Mouse (Mus musculus) left cerebral cortex, adult 8-10 months (tissue): ENCODE measurements around the gene Acot7. TPM values are rescaled to one million over a fixed set of nuclear protein-coding genes. Genes with fewer than 3 reads are reported as not detected.

Experiments used
- total RNA-seq, 4 experiments: library from RNA; stranded (reverse); gene quantifications; 2 replicates each; pipeline ENCODE4 v1.2.4; 2022

Gene Acot7
- total RNA-seq, 4 experiments from 2014 or later = 281 to 320 (median 303) TPM

Other genes starting within 250 kb of the Acot7 start
- gene Dnajc11, start 244.4 kb upstream of the Acot7 start, total RNA-seq = 10 to 100 TPM; 51.5 to 75.7 (median 62.5) TPM
- 10 to 100 TPM; 17.5 to 27.0 (median 24.0) TPM for gene Thap3, start 189.1 kb upstream of the Acot7 start, total RNA-seq
- gene Phf13, start 181.9 kb upstream of the Acot7 start, total RNA-seq = 10 to 100 TPM; 15.4 to 17.4 (median 15.8) TPM
- gene Klhl21, start 169.3 kb upstream of the Acot7 start, total RNA-seq = 10 to 100 TPM; 15.8 to 21.0 (median 19.3) TPM
- 10 to 100 TPM; 11.7 to 17.5 (median 14.0) TPM for gene Zbtb48, start 150.5 kb upstream of the Acot7 start, total RNA-seq
- gene Tas1r1, start 139.6 kb upstream of the Acot7 start, total RNA-seq = under 1 TPM; 0.61 to 0.94 (median 0.73) TPM
- gene Nol9, start 138.8 kb upstream of the Acot7 start, total RNA-seq = 10 to 100 TPM; 15.7 to 18.2 (median 17.2) TPM
- 10 to 100 TPM; 72.6 to 90.6 (median 82.4) TPM for gene Plekhg5, start 105.6 kb upstream of the Acot7 start, total RNA-seq
- 1 to 10 TPM; 4.3 to 9.8 (median 6.3) TPM for gene Tnfrsf25, start 62.2 kb upstream of the Acot7 start, total RNA-seq
- 1 to 10 TPM; 2.1 to 3.2 (median 2.6) TPM for gene Espn, start 25.8 kb upstream of the Acot7 start, total RNA-seq
- gene Hes2, start 19.3 kb upstream of the Acot7 start, total RNA-seq = not detected
- gene Gpr153, start 96.1 kb downstream of the Acot7 start, total RNA-seq = 10 to 100 TPM; 27.5 to 40.2 (median 31.6) TPM
- gene Hes3, start 113.5 kb downstream of the Acot7 start, total RNA-seq = under 1 TPM; 0.21 to 0.44 (median 0.30) TPM
- 10 to 100 TPM; 44.7 to 51.1 (median 47.3) TPM for gene Icmt, start 119.1 kb downstream of the Acot7 start, total RNA-seq
- 10 to 100 TPM; 15.5 to 24.1 (median 19.5) TPM for gene Rnf207, start 140.9 kb downstream of the Acot7 start, total RNA-seq
- gene Rpl22, start 147.6 kb downstream of the Acot7 start, total RNA-seq = 100 to 1,000 TPM; 153 to 206 (median 187) TPM
- 100 to 1,000 TPM; 152 to 165 (median 162) TPM for gene Chd5, start 160.5 kb downstream of the Acot7 start, total RNA-seq